Mouse (Mus musculus) hindbrain, embryonic 13.5 days (tissue): Measurements from ENCODE around the gene Chchd3. TPM values are rescaled to one million over a fixed set of nuclear protein-coding genes. Genes with fewer than 3 reads are reported as not detected.

Source experiments
- ATAC-seq: fragments of 200-750 bp; cut with Nextera tagmentation; 2 replicates; pipeline ENCODE4 v1.8.0; 2017; ENCODE audit warnings: moderate TSS enrichment; ENCODE audit not compliant: low FRiP score
- H3K27ac ChIP-seq: fragments of 300-500 bp; sonication (generic); 2 replicates; pipeline ENCODE4 v1.5.1; 2015; ENCODE audit warnings: inconsistent platforms, mild to moderate bottlenecking, moderate library complexity
- H3K27me3 ChIP-seq: fragments of 300-500 bp; sonication (generic); 2 replicates; pipeline ENCODE4 v1.6.1; 2015; ENCODE audit warnings: mild to moderate bottlenecking, inconsistent platforms
- H3K36me3 ChIP-seq: fragments of 300-500 bp; sonication (generic); 2 replicates; pipeline ENCODE4 v1.6.1; 2015; ENCODE audit warnings: mild to moderate bottlenecking, inconsistent platforms
- H3K4me1 ChIP-seq: fragments of 300-500 bp; sonication (generic); replicated peaks from 2 replicates; pipeline ENCODE4 v1.6.1; 2015; ENCODE audit warnings: inconsistent platforms
- H3K4me2 ChIP-seq: fragments of 300-500 bp; sonication (generic); 2 replicates; pipeline ENCODE4 v1.6.1; 2015; ENCODE audit warnings: inconsistent platforms, mild to moderate bottlenecking, moderate library complexity
- H3K4me3 ChIP-seq: fragments of 300-500 bp; sonication (generic); 2 replicates; pipeline ENCODE4 v1.5.1; 2015; ENCODE audit warnings: mild to moderate bottlenecking, inconsistent platforms
- H3K9ac ChIP-seq: fragments of 300-500 bp; sonication (generic); 2 replicates; pipeline ENCODE4 v1.6.1; 2015; ENCODE audit warnings: mild to moderate bottlenecking, inconsistent platforms
- H3K9me3 ChIP-seq: fragments of 300-500 bp; sonication (generic); 2 replicates; pipeline ENCODE4 v1.6.1; 2016; ENCODE audit warnings: inconsistent platforms
- WGBS: fragments of 180-500 bp; shearing (Covaris S2); methylation state at CpG from one replicate; pipeline ENCODE4 v1.1.7; 2015; 5-methylcytosine and 5-hydroxymethylcytosine counted together
- polyA plus RNA-seq: library from polyadenylated mRNA; unstranded; fragments of >200 nt; fragmentation: Nextera tagmentation; extraction: Ambion mirVana; gene quantifications from 2 replicates; pipeline ENCODE4 v1.2.1, GENCODE M21; 2015

Gene Chchd3
- polyA plus RNA-seq, 1 experiment from 2014 or later = 108 TPM

DNA sequence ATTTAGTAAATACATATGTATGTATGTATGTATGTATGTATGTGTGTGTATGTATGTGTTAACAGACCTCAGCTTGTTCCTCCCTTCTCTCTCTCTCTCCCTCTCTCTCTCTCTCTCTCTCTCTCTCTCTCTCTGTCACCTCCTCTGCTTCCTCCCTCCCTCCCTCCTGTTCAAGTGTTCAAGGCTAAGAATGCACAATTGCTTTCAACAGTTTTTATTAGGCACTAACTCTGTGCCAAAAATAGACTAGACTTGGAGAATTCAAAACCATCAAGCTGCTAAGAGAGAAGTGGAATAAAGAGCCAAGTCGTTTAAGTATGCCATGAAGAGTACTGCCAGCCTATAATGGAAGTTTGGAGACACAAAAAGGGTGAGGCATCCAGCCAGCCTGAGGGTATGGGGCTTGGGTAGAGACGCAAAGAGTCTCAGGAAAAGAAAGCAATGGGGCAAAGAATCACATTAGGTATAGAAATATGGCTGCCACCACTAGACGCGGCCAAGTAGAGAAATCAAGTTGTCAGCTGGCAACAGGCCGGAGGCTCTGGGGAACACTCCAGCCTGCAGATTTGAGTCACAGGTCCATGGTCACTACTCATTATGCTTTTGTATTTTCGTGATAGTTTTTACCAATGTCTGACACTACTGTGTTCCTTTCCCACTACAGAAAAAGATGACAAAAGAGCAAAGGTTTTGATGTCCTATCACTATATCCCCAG lies 10.2 kb downstream of the Chchd3 start:
- 85% methylated on average over 6 of the region's 6 CpGs for WGBS
- Histone ChIP-seq H3K9ac (no peak overlapping the region), H3K36me3 (peaks cover 23% of the 10 kb centered on the region), H3K9me3 (no peaks in the 10 kb centered on the region), H3K4me1 (no peaks in the 10 kb centered on the region), H3K4me2 (no peak overlapping the region), H3K27me3 (no peaks in the 10 kb centered on the region), H3K4me3 (no peak overlapping the region), H3K27ac (no peak overlapping the region)
- no peak for ATAC-seq

DNA sequence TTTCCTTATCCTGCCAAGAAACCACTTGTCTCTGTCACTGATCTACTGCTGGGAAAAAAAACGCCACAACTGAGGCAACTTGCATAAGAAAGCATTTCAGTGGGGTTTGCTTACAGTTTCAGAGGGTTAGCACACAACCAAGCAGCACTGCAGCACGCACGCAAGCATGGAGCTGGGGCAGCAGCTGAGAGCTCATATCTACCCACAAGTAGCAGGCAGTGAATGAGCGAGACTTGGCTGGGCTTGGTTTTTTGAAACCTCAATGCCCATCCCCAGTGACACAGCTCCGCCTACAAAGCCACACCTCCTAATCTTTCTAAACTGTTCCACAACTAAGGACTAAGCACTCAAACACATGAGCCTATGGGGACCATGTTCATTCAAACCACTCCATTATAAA lies 16.6 kb downstream of the Chchd3 start:
- Histone ChIP-seq H3K27ac (no peak overlapping the region), H3K9ac (no peak overlapping the region), H3K4me3 (no peak overlapping the region), H3K4me1 (no peaks in the 10 kb centered on the region), H3K36me3 (peaks cover 34% of the 10 kb centered on the region), H3K9me3 (no peaks in the 10 kb centered on the region), H3K4me2 (no peak overlapping the region), H3K27me3 (no peaks in the 10 kb centered on the region)
- WGBS = 91% methylated on average over 5 of the region's 5 CpGs
- no peak for ATAC-seq

DNA sequence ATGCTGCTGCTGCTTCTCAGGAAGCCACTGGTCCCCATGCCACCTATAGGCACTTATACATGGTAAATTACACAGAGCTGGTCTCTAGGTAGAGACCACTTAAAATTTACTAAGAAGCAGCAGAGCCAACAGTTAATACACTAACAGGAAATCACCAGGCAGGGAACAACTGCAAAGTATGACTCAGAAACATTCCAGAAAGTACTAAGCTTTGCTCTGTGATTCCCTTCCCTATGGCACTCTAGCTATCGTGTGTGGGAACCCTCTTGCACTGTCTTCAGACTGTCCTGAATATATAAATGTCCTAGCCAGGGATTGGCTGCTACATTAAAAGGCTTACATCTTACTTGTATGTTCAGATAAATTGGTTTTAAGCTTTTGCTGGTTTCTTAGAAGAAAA lies 17.2 kb downstream of the Chchd3 start:
- Histone ChIP-seq H3K27ac (no peak overlapping the region), H3K27me3 (no peaks in the 10 kb centered on the region), H3K36me3 (peaks cover 28% of the 10 kb centered on the region), H3K4me3 (no peak overlapping the region), H3K9me3 (no peaks in the 10 kb centered on the region), H3K4me2 (no peak overlapping the region), H3K9ac (no peak overlapping the region), H3K4me1 (no peaks in the 10 kb centered on the region)
- 93% methylated on average over 1 of the region's 1 CpGs for WGBS
- no peak for ATAC-seq

DNA sequence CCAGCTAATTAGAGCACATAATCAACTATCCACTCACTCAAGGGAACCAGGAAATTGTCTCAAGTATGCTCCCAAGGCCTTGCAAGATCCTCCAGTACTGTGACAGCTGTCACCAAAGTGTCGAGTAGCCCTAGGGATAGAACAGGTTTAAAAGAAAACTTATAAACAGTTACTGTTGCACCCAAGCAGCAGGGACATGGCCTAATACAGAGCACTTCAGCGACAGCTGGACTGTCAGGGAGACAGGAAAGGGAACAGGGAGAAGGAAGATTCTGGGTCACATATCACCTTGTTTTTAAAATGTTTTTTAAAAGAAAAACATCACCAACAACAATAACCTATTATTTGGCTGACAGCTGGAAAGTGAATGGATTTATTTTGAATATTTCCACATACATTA lies 18.1 kb downstream of the Chchd3 start:
- ATAC-seq = no peak
- Histone ChIP-seq H3K27me3 (no peaks in the 10 kb centered on the region), H3K9ac (no peak overlapping the region), H3K4me1 (peaks cover 7% of the 10 kb centered on the region), H3K4me3 (no peak overlapping the region), H3K36me3 (peaks cover 27% of the 10 kb centered on the region), H3K9me3 (no peaks in the 10 kb centered on the region), H3K4me2 (no peak overlapping the region), H3K27ac (no peak overlapping the region)
- 91% methylated on average over 2 of the region's 2 CpGs for WGBS

DNA sequence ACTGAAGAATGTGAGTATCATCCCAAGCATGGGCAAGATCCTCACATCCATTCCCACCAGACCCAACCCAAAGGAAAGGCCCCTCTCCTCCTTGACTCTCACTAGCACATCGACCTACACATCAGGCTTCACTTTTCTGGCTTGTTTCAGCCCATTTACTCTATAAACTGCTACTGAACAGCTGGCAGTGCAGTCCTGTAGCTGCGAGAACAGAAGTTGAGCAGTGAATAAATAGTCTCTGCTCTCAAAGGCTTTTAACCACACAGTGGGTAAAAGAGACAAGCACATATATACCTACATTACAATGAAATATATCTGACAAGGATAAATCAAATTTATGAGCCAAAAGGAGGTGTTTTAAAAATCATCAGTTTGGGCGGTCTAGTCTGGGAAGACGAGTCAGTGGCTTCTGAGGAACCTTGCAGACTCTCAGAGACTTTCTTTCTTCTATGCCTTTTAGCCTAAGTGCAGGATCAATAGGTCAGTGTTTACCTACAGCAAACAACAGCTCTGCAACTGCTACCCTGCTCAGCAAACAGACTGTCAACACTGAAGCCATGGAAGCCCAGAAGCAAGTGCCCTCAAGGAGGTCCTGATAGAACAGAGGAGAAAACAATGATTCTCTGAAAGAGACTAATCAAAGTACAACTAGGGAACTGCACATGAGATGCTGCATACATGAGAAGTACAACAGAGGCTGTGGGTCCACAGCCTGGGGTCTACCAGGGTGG lies 19.5 kb downstream of the Chchd3 start:
- no peak for ATAC-seq
- H3K36me3 ChIP-seq = peaks cover 22% of the 10 kb centered on the region
- H3K4me3 ChIP-seq = no peak overlapping the region
- H3K27me3 ChIP-seq = no peaks in the 10 kb centered on the region
- peaks cover 8% of the 10 kb centered on the region for H3K4me1 ChIP-seq
- no peaks in the 10 kb centered on the region for H3K9me3 ChIP-seq
- WGBS = 92% methylated on average over 4 of the region's 4 CpGs
- H3K9ac ChIP-seq = no peak overlapping the region
- no peak overlapping the region for H3K27ac ChIP-seq
- H3K4me2 ChIP-seq = no peak overlapping the region

DNA sequence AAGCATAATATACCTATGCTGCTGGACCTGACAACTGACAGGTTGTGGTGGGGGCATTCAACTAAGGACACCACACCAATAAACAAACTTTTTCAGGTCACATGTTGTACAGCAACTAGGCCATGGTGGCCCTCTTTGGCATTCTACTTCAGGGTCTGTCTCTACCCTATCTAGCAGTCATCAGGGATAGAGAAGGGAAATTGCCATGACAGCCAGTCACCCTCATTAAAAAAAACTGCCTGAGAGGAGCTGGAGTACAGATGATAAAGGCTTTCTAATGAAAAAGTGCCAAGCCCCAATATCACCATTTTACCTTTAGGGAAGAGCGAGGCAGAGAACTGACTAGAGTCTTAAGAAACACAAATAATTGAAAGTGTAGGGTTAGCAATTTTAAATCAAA lies 27.5 kb downstream of the Chchd3 start:
- no peak overlapping the region for H3K9ac ChIP-seq
- 98% methylated on average over 1 of the region's 1 CpGs for WGBS
- H3K36me3 ChIP-seq = no peaks in the 10 kb centered on the region
- H3K9me3 ChIP-seq = no peaks in the 10 kb centered on the region
- no peak overlapping the region for H3K27ac ChIP-seq
- no peak overlapping the region for H3K4me3 ChIP-seq
- H3K4me1 ChIP-seq = peaks cover 7% of the 10 kb centered on the region
- H3K27me3 ChIP-seq = no peaks in the 10 kb centered on the region
- no peak overlapping the region for H3K4me2 ChIP-seq
- no peak for ATAC-seq

DNA sequence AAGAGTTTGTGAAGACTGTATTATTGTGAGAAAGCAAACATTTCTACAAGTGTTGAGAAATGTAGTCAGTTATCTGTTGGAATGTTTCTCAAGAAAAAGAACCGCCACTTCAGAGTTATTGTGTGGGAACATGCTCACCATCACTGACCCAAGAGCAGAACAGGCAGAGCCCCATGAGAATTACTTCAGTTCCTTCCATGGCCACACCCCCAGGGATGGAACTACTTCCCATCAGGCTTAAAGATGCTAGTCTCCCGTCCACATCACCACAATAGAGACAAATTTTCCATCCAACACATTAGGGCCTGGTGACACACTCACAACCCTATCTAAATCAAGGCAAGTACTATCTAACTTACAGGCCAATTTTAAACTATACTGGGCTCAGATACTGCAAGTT lies 28.4 kb downstream of the Chchd3 start:
- Histone ChIP-seq H3K4me1 (no peaks in the 10 kb centered on the region), H3K9me3 (no peaks in the 10 kb centered on the region), H3K36me3 (no peaks in the 10 kb centered on the region), H3K9ac (no peak overlapping the region), H3K4me2 (no peak overlapping the region), H3K27ac (no peak overlapping the region), H3K4me3 (no peak overlapping the region), H3K27me3 (no peaks in the 10 kb centered on the region)
- ATAC-seq = no peak
- WGBS = 91% methylated on average over 2 of the region's 2 CpGs

DNA sequence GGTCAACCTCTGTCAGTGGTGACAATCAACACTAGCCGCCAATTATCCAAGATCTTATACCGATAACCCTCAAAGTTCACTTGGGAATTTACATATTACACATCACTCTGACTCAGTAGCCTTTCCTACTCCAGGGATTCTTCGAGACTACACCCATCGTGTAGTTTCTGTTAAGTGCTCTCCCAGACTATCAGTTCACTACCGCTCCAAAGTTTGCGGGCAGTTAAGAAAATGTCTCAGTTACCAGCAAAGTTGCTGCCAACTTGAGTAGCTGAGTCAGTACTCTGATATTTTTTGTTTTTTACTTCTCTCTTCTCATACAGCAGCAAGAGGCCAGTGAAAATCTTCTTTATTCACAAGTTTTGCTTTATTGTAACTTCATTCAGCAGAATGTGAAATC lies 31.8 kb downstream of the Chchd3 start:
- Histone ChIP-seq H3K4me3 (no peak overlapping the region), H3K4me1 (no peaks in the 10 kb centered on the region), H3K27ac (no peak overlapping the region), H3K4me2 (no peak overlapping the region), H3K27me3 (no peaks in the 10 kb centered on the region), H3K9ac (no peak overlapping the region), H3K9me3 (no peaks in the 10 kb centered on the region), H3K36me3 (no peaks in the 10 kb centered on the region)
- no peak for ATAC-seq
- 95% methylated on average over 6 of the region's 6 CpGs for WGBS

DNA sequence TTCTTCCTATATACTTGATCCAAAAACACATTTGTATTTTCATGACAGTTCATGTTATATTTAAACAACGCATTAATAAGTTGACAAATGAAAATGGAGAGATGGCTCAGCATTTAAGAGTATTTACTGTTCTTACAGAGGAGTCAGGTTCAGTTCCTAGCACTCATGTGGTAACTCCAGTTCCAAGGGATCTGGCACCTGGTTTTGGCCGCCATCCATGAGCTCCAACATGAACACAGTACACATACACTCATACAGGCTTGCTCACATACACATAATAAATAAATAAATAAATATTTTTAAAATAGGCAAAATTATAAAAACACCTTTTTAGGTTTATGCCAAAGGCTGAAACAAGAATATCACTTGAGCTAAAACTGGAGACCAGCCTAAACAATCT lies 35.0 kb downstream of the Chchd3 start:
- Histone ChIP-seq H3K9ac (no peak overlapping the region), H3K4me3 (no peak overlapping the region), H3K36me3 (no peaks in the 10 kb centered on the region), H3K4me2 (no peak overlapping the region), H3K9me3 (no peaks in the 10 kb centered on the region), H3K4me1 (no peaks in the 10 kb centered on the region), H3K27me3 (no peaks in the 10 kb centered on the region), H3K27ac (no peak overlapping the region)
- ATAC-seq = no peak
- 97% methylated on average over 2 of the region's 2 CpGs for WGBS

DNA sequence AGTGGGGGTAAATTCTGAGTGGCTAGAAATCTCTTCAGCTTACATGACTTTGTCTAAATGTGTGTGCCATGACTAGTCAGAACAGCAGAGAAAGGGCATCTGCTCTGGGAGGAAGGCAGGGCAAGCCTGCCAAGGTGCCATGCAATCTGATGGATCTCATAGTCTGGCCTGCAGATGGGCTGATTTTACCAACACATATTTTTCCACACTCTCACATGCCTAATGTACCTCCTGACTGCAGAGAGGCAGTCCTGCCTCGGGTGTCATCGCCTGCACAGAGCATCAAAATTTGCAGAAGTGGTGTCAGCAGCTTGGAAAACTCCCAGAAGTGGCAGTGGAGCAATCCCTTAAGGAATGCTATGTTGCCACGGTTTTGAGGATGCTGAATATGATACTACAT lies 55.5 kb downstream of the Chchd3 start:
- ATAC-seq = no peak
- Histone ChIP-seq H3K9ac (no peak overlapping the region), H3K27ac (0 out of 2 replicates have a peak overlapping the region, but pooled peaks have one; percentile 12), H3K4me1 (peaks cover 14% of the 10 kb centered on the region), H3K36me3 (no peaks in the 10 kb centered on the region), H3K4me2 (no peak overlapping the region), H3K4me3 (no peak overlapping the region), H3K9me3 (no peaks in the 10 kb centered on the region), H3K27me3 (no peaks in the 10 kb centered on the region)
- 73% methylated on average over 3 of the region's 3 CpGs for WGBS

DNA sequence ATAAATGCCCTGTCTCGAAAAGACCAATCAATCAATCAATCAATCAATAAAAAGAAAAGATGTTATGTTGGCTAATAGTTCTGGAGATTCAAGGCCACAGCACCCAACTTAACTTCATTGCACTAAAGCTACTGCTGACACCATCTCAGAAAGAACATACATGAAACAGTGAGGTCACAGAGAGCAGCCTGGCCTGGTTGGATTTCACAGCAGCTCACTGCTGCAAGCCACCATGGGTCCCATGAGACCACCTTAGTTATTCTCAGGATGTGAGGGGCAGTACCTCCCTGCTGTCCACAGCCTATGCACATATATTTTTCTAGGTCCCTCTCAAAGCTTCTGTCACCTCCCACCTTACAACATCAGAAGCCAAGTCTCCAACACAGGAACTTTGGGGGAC lies 57.1 kb downstream of the Chchd3 start:
- Histone ChIP-seq H3K36me3 (no peaks in the 10 kb centered on the region), H3K9me3 (no peaks in the 10 kb centered on the region), H3K27me3 (no peaks in the 10 kb centered on the region), H3K4me1 (peaks cover 14% of the 10 kb centered on the region), H3K9ac (no peak overlapping the region), H3K4me2 (no peak overlapping the region), H3K27ac (no peak overlapping the region), H3K4me3 (no peak overlapping the region)
- 86% methylated on average over 1 of the region's 1 CpGs for WGBS
- ATAC-seq = no peak

DNA sequence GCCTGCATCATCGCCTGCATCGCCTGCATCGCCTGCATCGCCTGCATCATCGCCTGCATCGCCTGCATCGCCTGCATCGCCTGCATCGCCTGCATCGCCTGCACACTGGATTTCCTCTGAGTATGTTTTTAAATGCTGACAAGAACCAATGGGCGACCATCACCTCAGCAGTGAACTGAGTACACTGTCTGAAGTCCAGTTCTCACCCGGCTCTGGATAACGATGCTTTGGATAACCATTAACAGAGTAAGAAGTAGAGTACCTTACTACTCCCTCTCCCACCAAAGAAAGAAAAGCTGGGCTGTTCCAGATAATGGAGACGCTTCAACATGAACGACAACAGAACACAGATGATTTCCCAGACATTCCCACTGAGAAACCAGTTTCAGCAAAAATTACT lies 58.8 kb downstream of the Chchd3 start:
- Histone ChIP-seq H3K27ac (no peak overlapping the region), H3K4me2 (no peak overlapping the region), H3K9ac (no peak overlapping the region), H3K4me1 (peaks cover 19% of the 10 kb centered on the region), H3K4me3 (no peak overlapping the region), H3K27me3 (no peaks in the 10 kb centered on the region), H3K9me3 (no peaks in the 10 kb centered on the region), H3K36me3 (no peaks in the 10 kb centered on the region)
- 93% methylated on average over 15 of the region's 15 CpGs for WGBS
- ATAC-seq = no peak

DNA sequence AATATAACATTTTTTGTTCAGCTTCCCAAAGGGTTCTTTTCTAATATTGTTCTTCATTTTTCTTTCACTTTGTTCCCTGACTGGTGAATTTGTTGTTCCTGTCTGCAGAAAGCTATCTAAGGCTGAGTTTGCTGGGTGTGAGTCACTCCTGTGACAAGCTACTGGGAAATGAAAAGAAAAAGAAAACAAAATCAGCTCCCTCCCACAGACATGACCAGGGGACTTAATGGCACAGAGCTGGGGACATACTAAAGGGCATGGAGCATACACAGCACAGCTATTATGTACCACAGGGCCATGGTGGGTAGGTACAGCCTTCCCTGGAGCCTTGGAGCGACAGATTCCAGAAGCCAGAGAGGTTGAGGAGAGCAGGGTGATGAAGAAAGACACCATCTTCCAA lies 63.5 kb downstream of the Chchd3 start:
- H3K4me3 ChIP-seq = no peak overlapping the region
- peaks cover 9% of the 10 kb centered on the region; the same call in 1 of the 2 replicates for H3K4me1 ChIP-seq
- H3K4me2 ChIP-seq = no peak overlapping the region
- no peak for ATAC-seq
- no peaks in the 10 kb centered on the region for H3K27me3 ChIP-seq
- no peak overlapping the region for H3K27ac ChIP-seq
- H3K9ac ChIP-seq = no peak overlapping the region
- 96% methylated on average over 1 of the region's 1 CpGs for WGBS
- H3K36me3 ChIP-seq = no peaks in the 10 kb centered on the region
- no peaks in the 10 kb centered on the region for H3K9me3 ChIP-seq
